Mouse (Mus musculus) brain, embryonic 14.5 days (tissue): ENCODE results near the gene Flot1.

Experiments
- CTCF ChIP-seq: fragments of 200-500 bp; IDR thresholded peaks from 2 replicates; pipeline ENCODE4 v1.5.1; 2012; ENCODE audit warnings: inconsistent platforms, mild to moderate bottlenecking, moderate library complexity, borderline replicate concordance; ENCODE audit not compliant: insufficient read depth, insufficient read length; ENCODE audit errors: extremely low read depth
- POLR2A ChIP-seq: fragments of 200-500 bp; IDR thresholded peaks from 2 replicates; pipeline ENCODE4 v1.6.1; 2012; ENCODE audit warnings: mild to moderate bottlenecking, inconsistent platforms, borderline replicate concordance; ENCODE audit not compliant: poor library complexity, insufficient read depth, insufficient read length, severe bottlenecking; ENCODE audit errors: extremely low read depth

DNA sequence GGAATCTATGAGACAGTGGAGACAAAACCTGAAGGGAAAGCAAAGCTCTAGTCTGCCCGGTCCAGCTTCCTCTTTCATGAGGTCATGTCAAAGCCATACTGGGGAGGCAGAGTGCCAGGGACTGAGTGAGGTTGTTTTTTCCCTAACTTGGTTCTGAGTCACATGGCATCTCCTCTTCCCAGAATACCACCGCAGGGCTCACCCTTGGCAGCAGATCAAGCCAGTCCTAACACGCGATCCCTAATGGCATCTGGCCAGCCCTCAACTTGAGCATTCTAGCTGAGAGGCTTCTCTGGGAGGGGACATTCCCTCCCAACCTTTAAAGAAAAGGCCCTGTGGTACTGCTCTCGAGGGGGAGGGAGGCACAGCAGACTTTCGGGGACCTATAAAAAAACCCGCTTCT is 9.8 kb upstream of the Flot1 start:
- TF ChIP-seq CTCF (no peak), POLR2A (no peak)
